Mouse (Mus musculus) inflammation-experienced regulatory T-cells, adult 16 weeks (primary cell): ENCODE data around the gene Itga10. TPM values are rescaled to one million over a fixed set of nuclear protein-coding genes. Genes with fewer than 3 reads are reported as not detected.

Experiments used
- polyA plus RNA-seq: library from polyadenylated mRNA; unstranded; fragments of 100-300 nt; shearing (Covaris generic); gene quantifications from one replicate; pipeline ENCODE4 v1.2.1, GENCODE M21; 2017

The Itga10 gene
- 0.22 TPM for polyA plus RNA-seq

DNA sequence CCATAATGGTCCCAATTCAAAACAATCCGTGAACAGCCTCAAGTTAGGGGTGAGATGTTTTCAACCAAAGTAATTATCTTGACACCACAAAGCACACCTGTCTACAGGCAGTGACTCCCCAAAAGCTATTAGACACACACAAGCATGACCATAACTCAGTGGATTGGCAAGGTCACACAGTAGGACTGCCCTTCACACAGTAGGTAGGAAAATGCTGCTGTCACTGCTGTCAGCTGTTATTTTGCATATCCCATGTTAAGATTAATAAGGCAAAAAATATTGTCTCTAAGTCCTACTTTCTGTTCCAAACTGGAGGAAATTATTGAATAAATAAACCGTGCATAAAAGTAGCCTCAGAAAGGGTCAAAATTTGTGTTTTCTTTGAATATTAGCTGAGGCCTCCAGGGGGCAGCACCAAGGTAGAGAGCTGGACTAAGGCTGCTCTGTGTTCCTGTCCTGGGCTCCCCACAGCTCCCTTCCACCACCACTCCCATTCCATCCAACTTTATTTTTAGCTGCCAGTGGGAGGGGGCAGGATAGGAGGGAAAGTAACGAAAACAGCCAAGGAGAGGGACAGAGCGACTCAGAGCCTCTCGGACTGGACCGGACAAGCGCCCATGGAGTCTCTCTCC is at the start of gene Itga10:
TSS of gene Itga10 (plus strand) at position 567 of the 632 bp plus-strand sequence.

GRCm38 (mm10) chr3:96596228-96596707 is 49.1 kb upstream of the Itga10 start, which contains the start of gene Ankrd34a:
Gene Ankrd34a (plus strand): TSS chr3:96596636.

DNA sequence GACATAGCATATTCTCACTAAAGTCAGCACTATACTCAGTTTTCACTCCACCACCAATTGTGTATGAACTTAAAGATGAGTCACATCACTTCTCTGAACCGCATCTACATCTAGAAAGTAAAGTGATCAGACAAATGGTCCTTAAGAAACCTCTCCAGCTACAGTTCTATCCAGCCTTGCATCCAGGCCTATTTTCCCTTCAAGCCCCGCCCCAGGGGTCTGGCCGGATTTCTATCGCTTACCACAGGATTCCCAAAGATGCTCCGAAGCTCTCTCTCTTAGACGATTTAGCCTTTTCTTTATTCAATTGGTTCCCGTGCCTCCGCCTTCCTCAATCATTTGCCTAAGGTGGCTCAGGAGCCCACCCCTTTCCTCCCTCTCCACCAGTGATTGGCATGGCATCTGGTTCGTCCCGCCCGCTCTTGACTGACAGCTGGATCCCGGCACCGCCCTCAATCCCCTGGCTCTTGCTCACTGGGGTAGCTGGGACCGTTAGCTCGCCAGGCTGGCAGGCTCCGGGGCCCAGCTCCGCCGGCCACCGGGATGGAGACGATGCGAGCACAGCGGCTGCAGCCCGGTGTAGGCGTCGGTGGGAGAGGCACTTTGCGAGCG is 44.6 kb upstream of the Itga10 start, which contains the start of gene Lix1l:
TSS of gene Lix1l (plus strand) at position 511 of the 612 bp plus-strand sequence.

GRCm38 (mm10) chr3:96629729-96630600 is 15.4 kb upstream of the Itga10 start, which contains the start of gene Rbm8a:
Gene Rbm8a (plus strand): TSS chr3:96629933.

DNA sequence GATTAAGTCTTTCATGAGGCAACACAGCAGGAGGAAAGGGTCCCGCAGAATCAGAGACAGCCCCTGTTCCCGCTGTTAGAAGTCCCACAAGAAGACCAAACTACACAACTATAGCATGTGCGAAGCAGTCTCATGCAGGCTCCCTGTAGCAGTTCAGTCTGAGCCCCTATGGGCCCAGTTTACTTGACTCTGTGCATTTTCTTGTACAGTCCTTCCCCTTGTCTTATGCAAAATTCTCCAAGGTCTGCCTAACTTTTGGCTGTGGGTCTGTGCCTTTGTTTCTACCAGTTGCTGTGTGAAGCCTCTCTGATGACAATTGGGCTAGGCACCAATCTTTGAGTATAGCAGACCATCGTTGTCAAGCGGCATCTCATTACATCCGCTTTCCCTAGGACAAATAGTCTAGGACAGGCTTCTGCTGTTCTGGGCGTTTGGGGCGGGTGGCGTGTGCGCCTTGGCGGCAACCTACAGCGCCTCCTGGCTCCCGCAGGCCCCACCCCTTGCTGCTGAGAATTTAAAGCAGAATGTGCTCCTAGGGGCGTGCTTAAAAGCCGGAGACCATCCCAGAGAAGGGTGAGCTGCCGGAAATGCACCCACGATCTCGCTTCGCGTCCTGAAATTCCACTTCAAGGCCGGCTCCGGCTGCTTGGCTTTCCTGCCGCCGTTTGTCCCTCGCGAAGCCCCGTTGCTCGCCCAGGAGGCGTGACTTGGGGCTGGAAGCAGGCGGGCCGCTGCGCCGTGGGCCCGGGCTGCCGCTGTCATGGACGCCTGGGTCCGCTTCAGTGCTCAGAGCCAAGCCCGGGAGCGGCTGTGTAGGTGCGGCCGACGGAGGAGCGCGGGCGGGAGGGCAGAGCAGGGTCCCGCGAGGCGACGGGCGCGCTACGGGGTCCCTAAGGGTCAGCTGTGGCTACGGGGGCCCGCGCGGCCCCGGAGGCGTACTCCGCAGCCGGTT is 10.2 kb upstream of the Itga10 start, which contains the start of the genes Pex11b and Gm42957:
TSS of gene Pex11b (plus strand) at position 449 of the 952 bp plus-strand sequence.
TSS of gene Gm42957 (plus strand) at position 547 of the 952 bp plus-strand sequence.

GRCm38 (mm10) chr3:96669727-96670468 is 24.5 kb downstream of the Itga10 start, which contains the start of gene Ankrd35:
Gene Ankrd35 (plus strand): TSS chr3:96670131.

DNA sequence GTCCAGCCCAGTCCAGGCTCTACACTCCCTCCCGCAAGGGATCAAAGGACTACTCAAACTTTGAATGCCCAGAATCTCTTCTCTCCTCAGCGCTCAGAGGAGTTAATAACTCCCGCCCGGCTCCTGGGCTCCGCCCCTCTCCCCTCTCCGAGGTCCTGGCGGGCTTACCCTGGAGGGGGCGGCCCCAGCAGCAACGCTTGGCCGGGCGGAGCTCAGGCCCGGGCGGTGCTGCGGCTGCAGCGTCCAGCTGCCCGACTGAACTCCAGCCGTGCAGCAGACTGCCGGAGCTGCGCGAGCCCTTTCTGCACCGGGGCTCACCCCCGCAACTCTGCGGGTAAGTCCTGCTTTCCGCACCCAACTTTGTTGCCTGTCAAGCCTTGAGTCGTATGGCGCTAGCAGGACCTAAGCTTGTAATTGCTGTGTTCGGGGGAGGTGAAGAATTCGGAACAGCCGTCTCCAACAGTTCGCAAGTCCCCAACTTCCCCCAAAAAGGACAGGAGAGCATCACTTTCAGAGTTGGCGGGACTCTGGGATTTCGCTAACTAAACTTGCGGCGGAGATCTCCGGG is 50.9 kb downstream of the Itga10 start, which contains the start of gene Pias3:
TSS of gene Pias3 (plus strand) at position 187 of the 568 bp plus-strand sequence.

DNA sequence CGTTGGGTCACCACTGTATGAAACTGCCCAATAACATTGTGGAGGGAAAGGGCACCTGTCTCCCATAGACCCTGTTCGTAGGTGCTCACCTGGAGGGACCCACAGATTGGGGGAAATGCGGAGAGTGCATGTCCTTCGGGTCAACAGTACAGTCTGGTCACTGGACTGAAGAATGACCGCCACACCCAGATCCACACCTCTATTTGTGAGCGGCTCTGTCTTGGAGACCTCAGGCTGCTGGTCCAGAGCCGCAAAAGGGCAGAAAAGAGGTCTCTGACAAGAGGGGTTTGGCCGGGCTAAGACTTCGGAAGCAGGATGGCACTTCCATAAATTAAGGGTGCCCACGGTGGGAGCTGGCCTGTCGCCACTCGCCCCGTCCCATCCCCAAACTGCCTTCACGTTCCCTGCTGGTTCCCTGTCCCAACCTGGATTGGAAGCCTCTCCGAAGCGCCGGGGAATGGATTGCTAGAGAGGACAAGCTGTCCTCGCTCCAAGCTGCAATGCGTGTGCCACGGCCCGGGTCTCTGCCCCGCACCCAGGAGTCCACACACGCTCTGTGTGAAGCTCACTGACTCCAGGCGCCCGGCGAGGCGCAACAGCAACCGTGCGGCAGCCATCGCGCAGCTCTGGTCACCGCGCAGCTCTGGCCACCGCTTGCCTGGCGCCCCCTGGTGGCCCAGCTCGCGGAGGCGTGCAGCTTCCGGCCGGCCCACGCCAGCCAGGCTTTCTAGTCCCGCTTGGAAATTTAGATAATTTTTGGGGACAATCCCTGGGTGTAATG is 62.7 kb downstream of the Itga10 start, which contains the start of gene Nudt17:
TSS of gene Nudt17 (minus strand) at position 660 of the 781 bp plus-strand sequence.

Other genes starting within 250 kb of the Itga10 start
- not detected for gene BC107364, start 193.3 kb upstream of the Itga10 start, polyA plus RNA-seq
- not detected for gene Hfe2, start 120.4 kb upstream of the Itga10 start, polyA plus RNA-seq
- gene Txnip, start 87.6 kb upstream of the Itga10 start, polyA plus RNA-seq, result 1,077 TPM
- not detected for gene Gm16253, start 68.6 kb upstream of the Itga10 start, polyA plus RNA-seq
- 25.2 TPM for gene Polr3gl, start 51.4 kb upstream of the Itga10 start, polyA plus RNA-seq
- not detected for gene Ankrd34a, start 48.9 kb upstream of the Itga10 start, polyA plus RNA-seq
- 0.84 TPM for gene Lix1l, start 44.4 kb upstream of the Itga10 start, polyA plus RNA-seq
- gene Rbm8a, start 15.7 kb upstream of the Itga10 start, polyA plus RNA-seq, result 270 TPM
- 83.9 TPM for gene Pex11b, start 10.2 kb upstream of the Itga10 start, polyA plus RNA-seq
- 0.11 TPM for gene Gm42957, start 10.1 kb upstream of the Itga10 start, polyA plus RNA-seq
- 0.39 TPM for gene Ankrd35, start 24.5 kb downstream of the Itga10 start, polyA plus RNA-seq
- gene Pias3, start 50.8 kb downstream of the Itga10 start, polyA plus RNA-seq, result 29.6 TPM
- gene Nudt17, start 63.0 kb downstream of the Itga10 start, polyA plus RNA-seq, result 1.7 TPM
- gene Polr3c, start 82.0 kb downstream of the Itga10 start, polyA plus RNA-seq, result 75.6 TPM
- gene Rnf115, start 82.1 kb downstream of the Itga10 start, polyA plus RNA-seq, result 57.4 TPM
- gene Pdzk1, start 183.7 kb downstream of the Itga10 start, polyA plus RNA-seq, result 0.33 TPM
- gene Cd160, start 183.8 kb downstream of the Itga10 start, polyA plus RNA-seq, result 34.1 TPM